Mouse (Mus musculus) ES-CJ7 (cell line): ENCODE data around the gene Vrk1.

ENCODE experiments used
- DNase-seq: peaks from one replicate; pipeline ENCODE4 v3.0.0; 2011; ENCODE audit warnings: low read depth, low spot score

Vrk1 gene

DNA sequence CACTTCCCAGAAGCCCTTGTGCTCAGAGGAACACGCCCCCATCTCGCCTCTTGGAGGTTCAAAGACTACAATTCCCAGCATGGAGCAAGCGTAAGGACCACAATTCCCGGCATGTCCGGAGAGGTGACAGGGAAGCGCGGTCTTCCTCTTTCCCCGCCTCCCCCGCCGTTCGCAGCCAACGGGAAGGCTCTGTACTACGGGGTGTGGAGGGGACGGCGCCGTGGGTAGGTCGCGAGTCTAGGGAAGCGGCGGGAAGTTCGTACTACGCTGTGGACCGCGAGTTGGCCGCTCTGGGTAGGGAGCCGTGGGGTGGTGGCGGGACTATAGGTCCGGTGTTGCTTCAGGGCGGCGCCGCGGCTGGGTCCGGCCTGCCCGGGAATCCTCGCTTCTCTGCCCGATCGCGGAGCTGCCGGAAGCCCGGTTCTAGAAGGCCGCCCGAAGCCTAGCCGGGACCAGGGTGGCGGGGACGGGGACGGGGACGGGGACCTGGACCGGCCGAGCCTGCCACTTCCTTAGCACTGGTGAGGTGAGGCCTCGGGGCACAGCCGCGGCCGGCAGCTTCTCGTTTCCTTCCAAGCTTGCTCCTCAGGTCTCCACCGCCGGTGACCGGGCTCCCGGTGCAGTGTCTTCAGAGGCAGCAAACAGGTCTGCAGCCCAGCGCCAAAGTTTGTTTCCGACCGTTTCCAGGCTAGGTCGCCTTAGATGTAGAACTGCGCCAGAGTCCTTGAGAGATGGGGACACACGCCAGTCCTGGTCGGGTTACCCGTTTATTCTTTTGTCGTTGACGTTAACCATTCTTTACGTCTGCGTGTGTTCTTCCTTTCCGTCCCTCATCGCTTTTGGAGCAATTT is at the start of gene Vrk1:
TSS of gene Vrk1 (plus strand) at position 164 of the 851 bp plus-strand sequence.
- DNase-seq: peak; percentile 98

DNA sequence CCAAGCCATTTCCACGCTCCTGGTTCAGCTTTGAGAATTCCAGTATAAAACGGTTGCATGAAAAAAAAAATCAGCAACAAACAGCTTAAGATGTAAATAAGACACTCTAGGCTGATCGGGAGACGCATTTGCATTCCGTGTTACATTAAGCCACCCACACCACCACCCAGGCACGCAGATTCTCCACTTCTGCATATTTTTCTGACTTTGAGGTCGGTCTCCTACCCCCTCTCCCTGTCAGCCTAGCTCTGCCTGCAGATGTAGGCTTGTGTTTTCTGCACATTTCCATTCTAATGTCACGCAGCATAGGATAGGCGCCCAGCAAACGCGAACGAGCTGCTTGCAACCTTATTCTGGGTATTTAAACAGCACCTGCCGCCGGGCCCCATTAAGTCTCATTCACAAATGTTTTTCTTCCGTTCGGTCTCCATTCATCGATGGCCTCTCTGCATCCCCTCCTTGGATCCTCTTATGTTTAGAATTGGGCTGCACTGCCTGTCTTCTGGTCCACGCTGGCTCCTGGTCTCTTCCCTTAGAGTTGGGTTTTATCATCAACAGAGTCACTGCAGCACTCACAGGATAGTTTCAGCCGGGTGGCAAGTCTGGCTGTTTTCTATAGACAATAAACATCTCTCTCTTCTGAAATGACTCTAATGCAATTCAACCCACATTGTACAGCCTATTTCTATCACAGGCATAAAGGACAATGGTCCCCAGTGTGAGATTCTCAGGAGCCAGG is 49.3 kb upstream of the Vrk1 start:
- no peak for DNase-seq

DNA sequence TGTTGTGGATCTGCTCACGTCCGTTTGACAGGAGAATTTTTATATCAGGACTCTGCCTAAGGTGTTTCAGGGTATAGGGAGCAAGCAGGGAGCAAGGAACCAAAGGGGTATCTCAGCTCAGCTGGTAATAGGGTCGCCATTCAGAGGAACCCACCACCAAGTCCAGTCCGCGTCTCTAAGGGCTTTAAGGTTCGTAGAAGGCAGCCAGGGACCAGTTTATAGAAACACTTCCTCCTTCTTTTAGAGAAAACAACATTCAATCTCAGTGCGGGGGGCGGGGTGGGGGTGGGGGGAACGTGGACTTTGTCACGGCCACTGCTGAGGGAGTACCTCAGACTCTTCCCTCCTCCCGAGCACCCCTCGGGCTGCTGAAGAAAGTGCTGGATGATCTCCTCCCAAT is 48.4 kb upstream of the Vrk1 start:
- no peak for DNase-seq

DNA sequence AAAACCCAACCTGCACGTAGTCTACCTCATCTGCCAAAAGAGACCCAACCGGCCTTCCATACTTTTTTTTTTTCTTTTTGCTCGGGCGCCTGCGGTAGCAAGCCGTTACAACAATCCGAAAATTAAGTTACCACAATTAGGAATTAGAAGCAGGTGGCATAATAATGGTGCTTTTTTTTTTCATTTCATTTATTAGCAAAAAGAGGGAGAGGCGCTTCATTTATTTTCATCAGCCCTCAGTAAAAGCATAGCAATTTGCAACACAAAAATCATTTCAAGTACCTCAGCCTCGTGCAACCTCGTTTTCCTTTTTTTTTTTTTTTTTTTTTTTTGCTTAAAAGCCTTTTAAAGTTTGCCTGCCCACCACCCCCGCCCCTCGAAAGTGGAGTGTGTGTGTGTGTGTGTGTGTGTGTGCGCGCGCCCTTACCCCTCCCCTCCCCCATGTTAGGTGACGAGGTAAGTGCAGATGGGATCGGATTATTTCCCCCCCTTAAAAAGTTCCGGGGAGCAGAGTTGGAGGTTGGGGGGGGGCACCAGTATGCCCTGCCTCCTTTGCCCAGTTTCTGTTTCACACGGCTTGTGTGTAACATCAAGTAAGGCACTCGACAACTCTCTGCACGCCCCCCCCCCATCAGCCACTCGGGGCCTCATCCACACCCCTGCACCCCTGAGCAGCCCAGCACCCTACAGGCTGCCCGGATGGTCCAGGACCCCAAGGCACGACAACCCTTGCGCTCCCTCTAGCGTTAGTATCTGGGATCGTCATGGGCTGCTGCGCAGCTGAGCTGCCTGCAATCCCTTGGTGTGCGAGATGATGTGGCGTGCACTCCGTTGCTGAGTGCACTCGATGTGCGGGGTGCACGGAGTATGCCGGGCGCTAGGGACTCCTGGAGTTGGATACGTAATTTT is 47.7 kb upstream of the Vrk1 start:
- DNase-seq: peak; percentile 87

DNA sequence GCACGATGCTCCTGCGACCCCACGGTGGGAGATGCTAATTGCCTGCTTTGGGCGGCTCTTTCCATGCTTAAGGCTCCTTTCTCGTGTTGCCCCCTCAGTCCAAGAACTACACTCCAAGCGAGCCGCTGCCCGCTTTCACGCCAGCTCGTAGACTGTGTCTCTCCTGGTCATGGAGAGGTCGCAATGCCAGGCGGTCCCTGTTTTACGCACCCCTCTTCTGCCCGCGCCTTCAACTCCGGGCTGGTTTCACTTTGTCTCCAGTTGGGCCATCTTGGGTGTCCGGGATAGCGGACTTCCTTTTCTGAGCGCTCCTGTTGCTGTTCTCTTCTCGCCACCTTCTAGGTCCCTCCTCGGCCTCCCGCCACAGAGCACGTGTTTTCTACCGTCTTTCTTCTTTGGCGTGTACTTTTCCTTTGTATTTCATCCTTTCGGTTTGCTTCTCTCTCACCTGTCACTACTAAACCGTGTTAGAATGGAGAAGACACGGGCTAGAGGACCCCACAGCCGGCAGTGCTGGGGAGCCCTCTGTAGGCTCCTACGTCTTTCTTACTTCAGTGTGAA is 46.9 kb upstream of the Vrk1 start:
- no peak for DNase-seq

DNA sequence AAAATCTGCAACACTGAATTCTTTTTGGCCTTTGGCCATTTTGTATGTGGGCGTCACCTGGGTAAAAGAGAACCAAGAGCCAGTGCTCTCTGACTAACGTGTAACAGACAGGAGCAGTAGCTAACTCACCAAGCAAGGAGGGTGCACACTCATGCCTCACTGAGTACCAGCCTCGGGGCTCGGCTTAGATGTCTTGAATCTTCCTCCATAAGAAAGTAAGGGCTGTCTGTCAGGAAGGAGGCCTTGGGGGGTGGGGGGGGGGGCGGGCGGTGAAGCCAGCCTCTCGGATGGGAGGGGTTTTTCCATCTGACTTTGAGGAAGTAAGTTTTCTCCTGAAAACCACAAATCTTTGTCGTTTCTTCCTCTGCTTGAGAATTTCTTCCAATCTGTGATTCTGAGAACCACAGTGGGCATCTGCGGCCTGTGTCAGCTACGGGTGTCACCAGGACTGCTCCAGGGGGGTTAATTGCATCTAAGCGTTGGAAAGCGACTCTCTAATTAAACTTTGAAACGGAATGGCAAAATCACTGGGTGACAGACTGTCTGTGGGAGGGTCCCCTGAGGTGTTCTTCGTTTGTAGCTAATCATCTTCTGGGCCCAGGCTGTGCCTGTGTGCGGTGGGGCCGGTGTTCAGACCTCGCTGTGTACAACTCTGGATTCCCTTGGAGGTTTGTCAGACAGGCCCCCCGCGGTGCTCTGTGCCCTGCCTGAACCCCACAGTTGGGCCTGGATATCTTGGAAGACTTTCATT is 43.0 kb upstream of the Vrk1 start:
- DNase-seq: no peak

DNA sequence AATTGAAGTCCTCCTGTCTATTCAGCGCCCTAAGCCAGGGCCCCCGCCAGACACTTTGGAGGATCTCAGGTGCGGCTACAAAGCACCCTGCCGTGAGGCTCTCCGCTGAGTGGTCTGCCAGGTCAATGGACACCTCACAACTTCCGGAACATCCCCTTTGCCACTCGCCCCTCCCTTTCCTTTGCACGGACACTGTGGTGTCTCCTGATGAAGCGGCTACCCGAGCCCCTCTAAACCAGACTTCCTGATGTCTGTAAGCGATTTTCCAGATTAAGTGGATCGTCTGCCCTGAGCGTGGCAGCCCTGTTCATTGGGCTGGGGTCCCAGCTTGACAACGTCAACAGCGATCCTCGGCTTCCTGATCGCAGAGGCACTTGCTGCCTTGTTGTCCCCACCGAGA is 42.2 kb upstream of the Vrk1 start:
- DNase-seq: no peak

DNA sequence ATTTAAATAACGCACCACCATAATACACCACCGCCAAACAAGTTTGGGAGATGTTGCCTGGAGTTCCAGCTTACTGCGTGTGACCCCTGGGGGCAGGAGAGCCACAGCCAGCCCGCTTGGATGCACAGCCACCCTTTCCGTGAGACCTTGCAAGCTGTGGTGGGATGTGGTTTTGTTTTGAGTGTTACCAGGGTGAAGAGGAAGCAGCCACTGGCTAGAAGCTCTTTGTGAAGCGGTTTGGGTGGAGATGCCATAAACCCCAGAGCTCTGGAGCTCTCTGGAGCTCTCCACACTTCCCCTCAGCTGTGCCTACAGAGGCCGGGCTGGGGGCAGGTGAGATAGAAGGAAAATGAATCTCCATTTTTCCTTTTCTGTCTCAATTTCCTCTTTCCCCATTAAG is 38.8 kb upstream of the Vrk1 start:
- DNase-seq: no peak

DNA sequence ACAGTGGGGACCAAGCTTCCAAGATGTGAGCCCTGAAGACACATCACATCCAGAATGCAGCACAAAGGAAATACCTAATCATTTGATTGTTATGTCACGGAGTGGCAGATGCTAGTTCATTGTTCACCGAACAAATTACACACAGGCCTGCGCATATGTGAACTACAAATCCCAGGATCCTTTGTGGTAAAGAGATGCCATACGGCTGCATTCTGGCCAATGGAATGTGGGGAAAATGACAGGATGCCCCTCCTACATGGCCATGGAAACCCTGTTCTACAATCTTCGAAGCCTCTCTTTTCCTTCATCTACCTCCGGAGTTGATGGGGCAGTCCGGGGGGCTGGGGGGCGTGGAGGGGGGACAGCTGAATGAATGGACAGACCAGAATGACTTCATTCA is 37.4 kb upstream of the Vrk1 start:
- DNase-seq: peak; percentile 33

DNA sequence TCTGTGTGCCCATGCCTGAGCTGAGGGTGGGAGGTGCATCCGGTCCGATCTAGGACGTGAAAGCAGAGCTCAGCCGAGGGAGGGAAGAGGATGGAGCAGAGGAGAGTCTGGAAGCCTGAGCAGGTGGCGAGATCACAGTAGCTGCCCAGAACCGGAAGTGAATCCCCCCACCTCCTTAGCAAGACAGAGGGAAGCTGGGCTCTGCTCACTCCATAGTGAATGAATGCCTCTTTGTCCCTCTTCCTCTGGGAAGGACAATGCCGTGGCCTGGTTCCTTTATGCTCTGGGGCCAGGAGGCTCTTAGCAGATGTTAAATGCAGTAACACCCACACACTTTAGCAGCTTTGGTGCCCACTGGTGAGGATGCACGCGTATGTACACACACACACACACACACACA is 36.3 kb upstream of the Vrk1 start:
- DNase-seq: no peak

DNA sequence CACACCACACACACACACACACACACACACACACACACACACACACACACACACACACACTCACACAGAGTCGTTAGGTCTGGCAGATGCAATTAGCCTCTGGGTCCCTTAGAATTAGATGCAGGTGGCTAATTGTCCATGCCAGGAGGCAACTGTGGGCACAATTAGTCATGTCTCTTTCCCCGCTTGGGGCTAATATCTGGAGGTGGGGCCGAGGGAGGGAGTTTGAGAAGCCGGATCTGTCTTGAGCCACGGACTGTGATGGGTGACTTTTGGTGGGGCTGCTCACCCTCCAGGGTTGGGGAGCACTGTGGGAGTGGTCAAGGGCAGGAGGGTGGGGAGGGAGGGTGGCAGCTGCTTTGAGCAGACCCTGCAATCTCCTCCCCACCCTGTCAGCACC is 35.9 kb upstream of the Vrk1 start:
- no peak for DNase-seq

DNA sequence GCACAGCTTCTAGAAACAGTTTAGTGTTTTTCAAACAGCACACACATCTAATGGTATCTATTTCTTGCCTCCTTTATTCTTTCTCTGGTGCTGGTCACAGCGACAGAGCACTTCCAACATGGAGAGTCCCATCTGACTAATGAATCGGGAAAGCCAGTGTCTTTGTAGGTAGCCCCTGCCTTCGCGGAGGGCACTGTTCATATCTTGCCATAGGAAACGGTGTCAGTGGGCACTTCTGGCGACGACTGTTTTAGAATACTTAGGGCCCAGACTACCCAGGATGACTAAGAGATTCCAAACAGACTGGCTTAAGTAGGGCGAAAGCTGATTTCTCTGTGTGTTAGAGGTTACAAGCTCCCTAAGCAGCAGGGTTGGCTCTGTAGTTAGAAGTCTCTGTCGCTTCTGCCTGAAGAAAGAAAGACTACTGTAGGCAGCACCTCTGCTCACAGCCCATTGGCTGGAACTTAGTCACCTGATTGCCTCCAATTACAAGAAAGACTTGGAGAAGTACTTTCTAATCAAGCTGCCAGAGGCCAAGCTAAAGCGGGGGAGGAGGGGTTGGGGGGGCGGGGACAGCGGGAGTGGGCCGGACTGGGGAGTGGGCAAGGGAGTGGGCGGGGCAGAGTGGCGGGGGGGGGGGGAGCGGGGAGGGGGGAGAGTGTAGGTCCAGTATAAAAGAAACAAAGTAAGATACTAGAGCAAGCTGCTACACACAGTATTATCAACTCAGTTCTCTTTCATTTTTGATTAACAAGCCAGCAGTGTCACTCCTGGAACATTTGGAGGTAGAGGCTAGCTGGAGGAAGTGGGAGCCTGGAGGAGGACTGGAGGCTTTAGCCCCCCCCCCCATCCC is 28.7 kb upstream of the Vrk1 start:
- peak; percentile 87 for DNase-seq

DNA sequence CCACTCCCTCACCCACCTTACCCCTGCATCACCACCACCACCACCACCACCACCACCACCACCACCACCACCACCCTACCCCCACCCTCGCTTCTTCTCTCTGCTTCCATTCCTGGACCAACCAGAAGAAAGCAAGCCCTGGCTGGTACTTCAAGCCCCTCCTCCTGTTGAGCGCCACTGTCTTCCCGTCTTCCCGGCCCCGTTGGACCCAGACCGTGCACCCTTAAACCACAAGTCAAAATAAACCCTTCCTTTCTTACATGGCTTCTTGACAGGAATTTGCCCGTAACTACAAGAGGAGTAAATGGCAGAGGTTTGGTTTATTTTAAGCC is 28.1 kb upstream of the Vrk1 start:
- DNase-seq: peak; percentile 38

DNA sequence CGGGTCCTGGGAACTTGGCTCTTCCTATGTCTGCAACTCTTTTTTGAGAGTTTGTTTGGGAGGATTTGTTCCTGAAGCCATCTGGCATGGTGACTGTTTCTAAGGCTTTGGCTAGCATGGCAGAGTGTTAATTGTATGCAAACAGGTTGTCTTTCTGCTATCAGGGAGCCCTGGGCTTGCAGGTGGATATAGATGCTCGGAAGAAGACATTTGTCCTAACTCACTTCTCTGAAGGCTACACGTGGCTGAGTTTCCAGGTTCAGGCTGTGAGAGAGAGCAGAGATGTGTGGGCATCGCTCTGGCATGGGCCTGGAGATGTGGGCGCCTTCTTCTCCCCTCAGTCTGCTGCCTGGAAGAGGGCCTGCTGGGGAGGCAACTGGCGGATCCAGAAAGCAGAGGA is 27.4 kb upstream of the Vrk1 start:
- DNase-seq: no peak

DNA sequence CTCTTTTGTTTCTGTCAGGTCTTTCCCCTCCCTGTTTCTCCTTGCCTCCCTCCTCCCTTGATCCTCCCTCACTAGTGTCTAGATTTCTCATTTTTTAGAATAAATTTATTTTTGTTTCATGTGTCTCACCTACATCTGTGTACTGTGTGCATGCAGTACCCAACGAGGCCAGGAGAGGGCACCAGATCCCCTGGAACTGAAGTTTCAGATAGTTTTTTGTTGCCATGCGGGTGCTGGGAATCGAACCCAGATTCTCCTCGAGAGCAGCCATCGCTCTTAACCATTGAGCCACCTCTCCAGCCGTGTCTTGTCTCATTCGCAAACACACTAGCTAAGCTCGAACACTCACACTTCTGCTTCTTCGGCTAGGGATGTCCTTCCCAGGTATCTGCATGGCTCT is 26.5 kb upstream of the Vrk1 start:
- DNase-seq: peak; percentile 40

DNA sequence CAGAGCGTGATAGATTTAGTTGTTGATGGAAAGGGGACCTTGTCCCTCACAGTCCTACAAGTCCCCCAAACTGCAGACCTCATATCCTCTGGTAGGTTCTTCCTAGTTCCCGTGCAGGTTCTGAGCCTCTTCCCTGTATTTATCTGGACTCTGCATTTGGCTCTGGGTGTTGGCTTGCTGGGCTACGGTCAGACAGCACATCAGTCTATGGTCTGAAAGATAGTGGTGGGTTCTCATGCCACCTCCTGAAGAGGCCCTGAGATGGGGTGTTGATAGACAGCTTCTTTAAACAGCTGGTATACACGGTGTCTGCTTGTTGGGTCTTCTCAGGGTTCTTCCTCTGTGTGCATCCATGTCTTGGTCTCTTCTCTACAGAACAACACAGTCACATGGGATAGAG is 21.6 kb upstream of the Vrk1 start:
- no peak for DNase-seq

DNA sequence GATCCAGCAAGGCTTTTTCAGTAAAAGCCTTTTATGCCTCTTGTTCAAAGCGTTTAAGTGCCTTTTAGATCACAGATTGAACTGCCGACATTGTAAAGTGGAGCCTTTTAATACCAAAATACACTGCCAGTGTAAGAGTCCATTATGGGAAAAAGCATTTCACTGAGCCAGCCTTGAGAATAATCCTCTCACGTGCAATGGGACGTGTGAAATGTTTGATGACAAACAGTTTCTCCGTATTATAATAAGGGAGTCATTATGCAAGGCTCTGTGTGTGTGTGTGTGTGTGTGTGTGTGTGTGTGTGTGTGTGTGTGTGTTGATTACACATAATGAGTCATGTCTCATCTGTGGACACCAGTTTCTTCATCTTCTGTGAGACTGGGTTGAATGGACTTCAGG is 17.3 kb upstream of the Vrk1 start:
- DNase-seq: no peak

DNA sequence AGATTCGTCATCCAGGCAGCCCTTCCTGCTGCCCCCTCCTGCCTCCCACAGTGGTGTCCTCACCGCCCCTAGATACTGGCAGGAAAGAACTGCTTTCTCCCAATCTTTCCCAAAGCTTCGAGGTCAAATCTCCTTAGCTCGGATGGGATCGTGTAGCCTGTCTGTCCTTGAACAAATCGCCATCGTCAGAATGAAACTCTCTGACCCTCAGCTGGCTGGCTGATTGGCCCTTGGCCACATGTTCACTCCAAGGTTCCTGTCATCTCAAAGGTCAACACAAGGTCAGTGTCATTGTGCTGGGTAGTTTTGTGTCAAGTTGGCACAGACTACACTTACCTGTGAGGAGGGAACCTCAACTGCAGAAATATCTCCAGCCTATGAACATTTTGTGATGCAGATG is 16.7 kb upstream of the Vrk1 start:
- no peak for DNase-seq

DNA sequence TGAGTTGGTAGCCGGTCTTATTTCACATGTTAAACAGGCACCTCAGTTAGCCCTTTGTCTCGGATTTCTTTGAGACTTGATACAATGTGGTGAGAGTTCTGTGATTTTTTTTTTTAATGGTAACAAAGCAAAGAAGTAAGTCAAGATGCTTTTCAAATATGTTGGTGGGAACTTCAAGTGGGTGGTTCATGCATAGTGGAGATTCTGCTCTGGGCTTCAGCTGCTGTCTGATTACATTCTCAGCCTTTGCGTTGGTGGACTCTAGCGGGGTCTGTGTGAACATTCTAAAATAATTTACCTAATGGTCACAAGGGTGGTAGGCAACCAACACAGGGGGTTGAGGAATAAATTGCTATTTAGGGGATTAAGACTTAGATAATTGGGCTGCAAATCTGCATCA is 14.1 kb upstream of the Vrk1 start:
- DNase-seq: no peak
